Mouse (Mus musculus) CH12.LX (cell line): Measurements from ENCODE around the gene Itgb3. TPM values are rescaled to one million over a fixed set of nuclear protein-coding genes. Genes with fewer than 3 reads are reported as not detected.
A peak's percentile ranks its signal among the peaks of the same experiment; 100 is the strongest.

Experiments
- DNase-seq: peaks from one replicate; pipeline ENCODE4 v3.0.0-alpha.2; 2013; ENCODE audit errors: extremely low read depth
- H3K27ac ChIP-seq: 2 replicates; pipeline ENCODE4 v1.5.1; 2012; ENCODE audit warnings: low read depth, mild to moderate bottlenecking, control low read depth, moderate library complexity; ENCODE audit not compliant: insufficient read depth
- H3K27me3 ChIP-seq: replicated peaks from 2 replicates; pipeline ENCODE3; 2012; ENCODE audit warnings: inconsistent platforms
- H3K36me3 ChIP-seq, 2 experiments: replicated peaks in 1 of 2; 2 replicates each; pipeline versions ENCODE3 to v1.6.1; 2012; ENCODE audit warnings: inconsistent platforms in 1 of 2, low read length in 1 of 2, mild to moderate bottlenecking in 1 of 2, mixed read lengths in 1 of 2, moderate library complexity in 1 of 2; ENCODE audit not compliant: control insufficient read depth in 1 of 2, insufficient read depth in 1 of 2
- H3K4me1 ChIP-seq, 2 experiments: 2 replicates each; pipeline ENCODE4 v1.6.1; 2012; ENCODE audit warnings: inconsistent platforms in 1 of 2, moderate library complexity in 1 of 2; ENCODE audit not compliant: insufficient read depth in 2 of 2, control insufficient read depth in 1 of 2
- H3K4me2 ChIP-seq: 2 replicates; pipeline ENCODE4 v1.6.1; 2012; ENCODE audit warnings: low read depth, mild to moderate bottlenecking, control low read depth; ENCODE audit not compliant: poor library complexity, insufficient read depth, severe bottlenecking
- H3K4me3 ChIP-seq, 3 experiments: fragments of 150-350 bp in 1 of 3; sonication (generic) in 1 of 3; replicated peaks in 1 of 3; 2 replicates each; pipeline versions ENCODE3 to v1.5.1; 2011 to 2012; ENCODE audit warnings: low read depth in 2 of 3, low read length in 2 of 3, mild to moderate bottlenecking in 2 of 3, moderate library complexity in 2 of 3, control low read depth in 1 of 3, improper control_type of control experiment in 1 of 3, inconsistent platforms in 1 of 3, mixed read lengths in 1 of 3; ENCODE audit not compliant: poor library complexity in 1 of 3
- H3K79me2 ChIP-seq: replicated peaks from 2 replicates; pipeline ENCODE4 v1.6.1; 2012; ENCODE audit warnings: mild to moderate bottlenecking, moderate library complexity; ENCODE audit not compliant: control insufficient read depth, poor library complexity, insufficient read depth, severe bottlenecking; ENCODE audit errors: extremely low read depth
- H3K9ac ChIP-seq: 2 replicates; pipeline ENCODE4 v1.6.1; 2012; ENCODE audit warnings: low read depth, mild to moderate bottlenecking, control low read depth, moderate library complexity; ENCODE audit not compliant: insufficient read depth
- H3K9me3 ChIP-seq: replicated peaks from 2 replicates; pipeline ENCODE3; 2012; ENCODE audit warnings: low read length, inconsistent platforms, mixed read lengths
- BHLHE40 ChIP-seq: IDR thresholded peaks from 2 replicates; pipeline ENCODE4 v1.6.1; 2011; ENCODE audit warnings: mild to moderate bottlenecking, low read depth, low read length, improper control_type of control experiment
- CTCF ChIP-seq, 2 experiments: IDR thresholded peaks in 1 of 2; conservative IDR thresholded peaks in 1 of 2; 2 replicates each; pipeline ENCODE4 v1.5.1; 2011 to 2012; ENCODE audit warnings: low read depth in 2 of 2, low read length in 2 of 2, improper control_type of control experiment in 1 of 2, inconsistent platforms in 1 of 2, mild to moderate bottlenecking in 1 of 2, moderate library complexity in 1 of 2
- ELF1 ChIP-seq: IDR thresholded peaks from 2 replicates; pipeline ENCODE4 v1.6.1; 2014; ENCODE audit warnings: low read depth, mild to moderate bottlenecking, inconsistent platforms, low read length, improper control_type of control experiment
- ETS1 ChIP-seq: conservative IDR thresholded peaks from 2 replicates; pipeline ENCODE4 v1.6.1; 2012; ENCODE audit warnings: low read depth, mild to moderate bottlenecking, inconsistent platforms, low read length, improper control_type of control experiment, moderate library complexity
- GABPA ChIP-seq: IDR thresholded peaks from 2 replicates; pipeline ENCODE4 v1.6.1; 2012; ENCODE audit warnings: low read depth, low read length, improper control_type of control experiment, inconsistent platforms; ENCODE audit not compliant: insufficient replicate concordance
- HCFC1 ChIP-seq: IDR thresholded peaks from 2 replicates; pipeline ENCODE4 v1.6.1; 2012; ENCODE audit warnings: low read depth, mild to moderate bottlenecking, inconsistent platforms, low read length, improper control_type of control experiment
- IRF4 ChIP-seq: IDR thresholded peaks from 2 replicates; pipeline ENCODE4 v1.6.1; 2014; ENCODE audit warnings: low read depth, mild to moderate bottlenecking, inconsistent platforms, low read length, improper control_type of control experiment
- JUN ChIP-seq: IDR thresholded peaks from 2 replicates; pipeline ENCODE4 v1.6.1; 2011; ENCODE audit warnings: low read depth, mild to moderate bottlenecking, low read length, improper control_type of control experiment, moderate library complexity; ENCODE audit not compliant: insufficient read depth
- JUND ChIP-seq: conservative IDR thresholded peaks from 2 replicates; pipeline ENCODE4 v1.6.1; 2011; ENCODE audit warnings: low read depth, low read length, improper control_type of control experiment
- MAFK ChIP-seq: IDR thresholded peaks from 2 replicates; pipeline ENCODE4 v1.6.1; 2011; ENCODE audit warnings: low read length, improper control_type of control experiment; ENCODE audit not compliant: insufficient replicate concordance
- MAX ChIP-seq: IDR thresholded peaks from 2 replicates; pipeline ENCODE4 v1.6.1; 2011; ENCODE audit warnings: low read length, improper control_type of control experiment
- MAZ ChIP-seq: IDR thresholded peaks from 2 replicates; pipeline ENCODE4 v1.6.1; 2012; ENCODE audit warnings: low read depth, mild to moderate bottlenecking, inconsistent platforms, low read length, improper control_type of control experiment, moderate library complexity
- MEF2A ChIP-seq: IDR thresholded peaks from 2 replicates; pipeline ENCODE4 v1.6.1; 2014; ENCODE audit warnings: low read depth, mild to moderate bottlenecking, inconsistent platforms, low read length, improper control_type of control experiment, borderline replicate concordance
- PAX5 ChIP-seq: IDR thresholded peaks from 2 replicates; pipeline ENCODE4 v1.6.1; 2012; ENCODE audit warnings: low read length, inconsistent platforms, mixed read lengths
- POLR2AphosphoS2 ChIP-seq: IDR thresholded peaks from 2 replicates; pipeline ENCODE4 v1.6.1; 2011; ENCODE audit warnings: low read depth, low read length, improper control_type of control experiment
- RCOR1 ChIP-seq: conservative IDR thresholded peaks from 2 replicates; pipeline ENCODE4 v1.6.1; 2012; ENCODE audit warnings: low read depth, mild to moderate bottlenecking, inconsistent platforms, low read length, improper control_type of control experiment
- SIN3A ChIP-seq: IDR thresholded peaks from 2 replicates; pipeline ENCODE4 v1.6.1; 2012; ENCODE audit warnings: low read length, improper control_type of control experiment, inconsistent platforms
- TBP ChIP-seq: conservative IDR thresholded peaks from 2 replicates; pipeline ENCODE4 v1.6.1; 2011; ENCODE audit warnings: low read depth, low read length, improper control_type of control experiment
- UBTF ChIP-seq: IDR thresholded peaks from 2 replicates; pipeline ENCODE4 v1.6.1; 2012; ENCODE audit warnings: low read depth, mild to moderate bottlenecking, inconsistent platforms, low read length, improper control_type of control experiment, moderate library complexity
- USF1 ChIP-seq: IDR thresholded peaks from 2 replicates; pipeline ENCODE4 v1.6.1; 2014; ENCODE audit warnings: low read depth, mild to moderate bottlenecking, inconsistent platforms, low read length, improper control_type of control experiment
- USF2 ChIP-seq: conservative IDR thresholded peaks from 2 replicates; pipeline ENCODE4 v1.6.1; 2011; ENCODE audit warnings: low read depth, low read length, improper control_type of control experiment
- ZC3H11A ChIP-seq: IDR thresholded peaks from 2 replicates; pipeline ENCODE4 v1.6.1; 2012; ENCODE audit warnings: low read depth, mild to moderate bottlenecking, inconsistent platforms, low read length, improper control_type of control experiment
- ZKSCAN1 ChIP-seq: IDR thresholded peaks from 2 replicates; pipeline ENCODE4 v1.6.1; 2012; ENCODE audit warnings: low read depth, inconsistent platforms, low read length, improper control_type of control experiment, borderline replicate concordance
- ZMIZ1 ChIP-seq: IDR thresholded peaks from 2 replicates; pipeline ENCODE4 v1.6.1; 2012; ENCODE audit warnings: low read depth, mild to moderate bottlenecking, inconsistent platforms, low read length, improper control_type of control experiment
- ZNF384 ChIP-seq: IDR thresholded peaks from 2 replicates; pipeline ENCODE4 v1.6.1; 2012; ENCODE audit warnings: low read depth, low read length, improper control_type of control experiment, inconsistent platforms
- dilution Hi-C: fragments of 300-500 bp; cut with MboI; formaldehyde crosslinking; loops from 2 replicates; pipeline ENCODE4 v1.14.3; 2020; ENCODE audit warnings: low sequenced_read_pairs; ENCODE audit not compliant: extremely low pct_unique_long_range_greater_than_20kb, extremely low pct_ligation_motif_present
- in situ Hi-C: fragments of 300-500 bp; cut with MboI; formaldehyde crosslinking; loops from 3 replicates; pipeline ENCODE4 v1.14.3; 2019; ENCODE audit warnings: low sequenced_read_pairs, low pct_ligation_motif_present, low pct_unique_long_range_greater_than_20kb, mixed read lengths
- polyA plus RNA-seq: library from polyadenylated mRNA; unstranded; fragments of >175 nt; gene quantifications from 2 replicates; pipeline ENCODE4 v1.2.1, GENCODE M21; 2012; ENCODE audit warnings: low read depth; ENCODE audit not compliant: insufficient read length
- total RNA-seq, 2 experiments: library from RNA; depleted of rRNA; stranded (reverse); fragments of 300-350 nt in 1 of 2; fragments of >200 nt in 1 of 2; gene quantifications; 2 replicates each; pipeline ENCODE4 v1.2.3; 2012 to 2014

The Itgb3 gene
- total and polyA plus RNA-seq, 3 experiments: 2.9 to 11.0 (median 3.0) TPM

GRCm38 (mm10) chr11:104614130-104614529 lies 6.3 kb downstream of the Itgb3 start (continued):
- TF ChIP-seq UBTF (no peak), GABPA (no peak), MAX (no peak), ZC3H11A (no peak), MAFK (no peak), MAZ (no peak), CTCF (conservative IDR thresholded peaks at IDR 0.05 in 1 of 2, IDR thresholded peaks at IDR 0.05 in 1 of 2; ENCODE audit: low read depth in 2 of 2, low read length in 2 of 2) (no peak), BHLHE40 (0 out of 2 replicates have a peak, but pooled peaks have one; percentile 46), USF2 (no peak), MEF2A (0 out of 2 replicates have a peak, but pooled peaks have one; percentile 35), ZKSCAN1 (no peak), JUND (no peak), ZMIZ1 (no peak), JUN (0 out of 2 replicates have a peak, but pooled peaks have one; percentile 15), POLR2AphosphoS2 (no peak), RCOR1 (no peak)

GRCm38 (mm10) chr11:104616182-104616581 lies 8.4 kb downstream of the Itgb3 start:
- in situ Hi-C loops (no loop called here), dilution Hi-C loops (no loop called here)
- no peak overlapping the region for H3K9ac ChIP-seq
- DNase-seq: no peak
- no peaks in the 10 kb centered on the region for H3K79me2 ChIP-seq
- TF ChIP-seq ZC3H11A (no peak), RCOR1 (no peak), GABPA (no peak), USF1 (no peak), UBTF (no peak), PAX5 (no peak), MAX (no peak)
- H3K4me1 ChIP-seq: peaks cover 20 to 58% of the 10 kb centered on the region in 2 experiments
- H3K27ac ChIP-seq: no peak overlapping the region
- no peaks in the 10 kb centered on the region for H3K27me3 ChIP-seq
- H3K4me2 ChIP-seq: no peak overlapping the region
- H3K4me3 ChIP-seq: no peak overlapping the region
- peaks cover 23% of the 10 kb centered on the region for H3K9me3 ChIP-seq
- H3K36me3 ChIP-seq: peaks cover 0 to 2% of the 10 kb centered on the region in 2 experiments

- H3K27me3 ChIP-seq: no peaks in the 10 kb centered on the region
Measured at GRCm38 (mm10) chr11:104618638-104619076, 10.9 kb downstream of the Itgb3 start.

More at GRCm38 (mm10) chr11:104618638-104619076, 10.9 kb downstream of the Itgb3 start:
- no peak overlapping the region for H3K4me3 ChIP-seq
- in situ Hi-C loops: no loop called here
- H3K36me3 ChIP-seq: peaks cover 0 to 2% of the 10 kb centered on the region in 2 experiments
- dilution Hi-C loops: no loop called here
- H3K9me3 ChIP-seq: peaks cover 23% of the 10 kb centered on the region
- H3K9ac ChIP-seq: no peak overlapping the region
- DNase-seq: no peak
- H3K4me1 ChIP-seq: peaks cover 31 to 72% of the 10 kb centered on the region in 2 experiments
- no peaks in the 10 kb centered on the region for H3K79me2 ChIP-seq
- H3K4me2 ChIP-seq: no peak overlapping the region
- no peak overlapping the region for H3K27ac ChIP-seq
- no peak for TF ChIP-seq USF1
- no peak for TF ChIP-seq ZKSCAN1
- no peak for TF ChIP-seq RCOR1
- TF ChIP-seq SIN3A: no peak
- TF ChIP-seq MAX: no peak
- TF ChIP-seq ETS1: no peak
- TF ChIP-seq POLR2AphosphoS2: no peak
- no peak for TF ChIP-seq MAZ
- TF ChIP-seq IRF4: no peak
- no peak for TF ChIP-seq HCFC1
- no peak for TF ChIP-seq ZNF384
- TF ChIP-seq MEF2A: no peak
- no peak for TF ChIP-seq ELF1
- no peak for TF ChIP-seq TBP
- no peak for TF ChIP-seq ZC3H11A
- TF ChIP-seq JUND: no peak
- TF ChIP-seq, all 38 proteins: peak for 0
